Comparison of ENCODE assay signal across 13 mouse cellular contexts in genomic region chrX:135189924-135190323, GRCm38 (mm10). TPM values are rescaled to one million over a fixed set of nuclear protein-coding genes. Genes with fewer than 3 reads are reported as not detected.
"Had no signal": no experiment of that assay in that cellular context is flagged by ENCODE, and none has a peak within 500 bp of the region (broad histone marks: within the 10 kb centered on the region; RNA-seq: fewer than 3 reads in every experiment).

No protein-coding gene starts in this region.

RNA-seq across cellular contexts. Expression of gene Gm15023, which starts 12.5 kb away (rescaled TPM):
- polyA plus RNA-seq: neural tube, embryonic 12.5 days; neural tube, embryonic 13.5 days; neural tube, embryonic 14.5 days; neural tube, embryonic 15.5 days; small intestine, adult 2 months; spleen, adult 2 months; stomach, embryonic 14.5 days; stomach, embryonic 15.5 days; stomach, embryonic 16.5 days; stomach, postnatal 0 days; thymus, adult 2 months; urinary bladder, adult 2 months had no signal

RNA-seq across cellular contexts. Expression of gene Tceal6, which starts 20.6 kb away (rescaled TPM):
- polyA plus RNA-seq: small intestine, adult 2 months; spleen, adult 2 months; testis, adult 2 months; thymus, adult 2 months had no signal
